Mouse (Mus musculus): ENCODE data around the gene Txnrd3.

The Txnrd3 gene

GRCm38 (mm10) chr6:89651770-89652169 is 8.0 kb downstream of the Txnrd3 start:
- DNase-seq (ENCODE audit: extremely low read depth, low read depth, low spot score), result no peak

GRCm38 (mm10) chr6:89655011-89655410 is 11.2 kb downstream of the Txnrd3 start:
- DNase-seq (ENCODE audit: extremely low read depth, low read depth, low spot score), result no peak

- DNase-seq (ENCODE audit: extremely low read depth, low read depth, low spot score), result no peak
These were observed 14.6 kb downstream of the Txnrd3 start for GRCm38 (mm10) chr6:89658342-89658741.

GRCm38 (mm10) chr6:89658931-89659330 is 15.1 kb downstream of the Txnrd3 start:
- DNase-seq (ENCODE audit: extremely low read depth, low read depth, low spot score), result no peak

- DNase-seq (ENCODE audit: extremely low read depth, low read depth, low spot score), result no peak
These were observed 16.1 kb downstream of the Txnrd3 start for GRCm38 (mm10) chr6:89659692-89660423.

- no peak for DNase-seq (ENCODE audit: extremely low read depth, low read depth, low spot score)
These were observed 16.7 kb downstream of the Txnrd3 start for GRCm38 (mm10) chr6:89660490-89660889.

GRCm38 (mm10) chr6:89662521-89662920 is 18.7 kb downstream of the Txnrd3 start:
- DNase-seq (ENCODE audit: extremely low read depth, low read depth, low spot score), result no peak

GRCm38 (mm10) chr6:89665155-89665554 is 21.4 kb downstream of the Txnrd3 start:
- no peak for DNase-seq (ENCODE audit: extremely low read depth, low read depth, low spot score)

GRCm38 (mm10) chr6:89665667-89666066 is 21.9 kb downstream of the Txnrd3 start:
- no peak for DNase-seq (ENCODE audit: extremely low read depth, low read depth, low spot score)

GRCm38 (mm10) chr6:89666976-89667375 is 23.2 kb downstream of the Txnrd3 start:
- no peak for DNase-seq (ENCODE audit: extremely low read depth, low read depth, low spot score)

GRCm38 (mm10) chr6:89669556-89669955 is 25.8 kb downstream of the Txnrd3 start:
- DNase-seq (ENCODE audit: extremely low read depth, low read depth, low spot score), result no peak

- DNase-seq (ENCODE audit: extremely low read depth, low read depth, low spot score), result no peak
These were observed 27.6 kb downstream of the Txnrd3 start for GRCm38 (mm10) chr6:89671431-89671830.

GRCm38 (mm10) chr6:89672641-89673040 is 28.9 kb downstream of the Txnrd3 start:
- no peak for DNase-seq (ENCODE audit: extremely low read depth, low read depth, low spot score)

GRCm38 (mm10) chr6:89673135-89673780 is 29.5 kb downstream of the Txnrd3 start:
- no peak for DNase-seq (ENCODE audit: extremely low read depth, low read depth, low spot score)

GRCm38 (mm10) chr6:89678522-89678921 is 34.7 kb downstream of the Txnrd3 start:
- DNase-seq (ENCODE audit: extremely low read depth, low read depth, low spot score), result no peak

- DNase-seq (ENCODE audit: extremely low read depth, low read depth, low spot score), result no peak
These were observed 35.6 kb downstream of the Txnrd3 start for GRCm38 (mm10) chr6:89679291-89679835.

GRCm38 (mm10) chr6:89680155-89680554 is 36.4 kb downstream of the Txnrd3 start:
- DNase-seq (ENCODE audit: extremely low read depth, low read depth, low spot score), result no peak

- no peak for DNase-seq (ENCODE audit: extremely low read depth, low read depth, low spot score)
These were observed 40.4 kb downstream of the Txnrd3 start for GRCm38 (mm10) chr6:89684231-89684630.

GRCm38 (mm10) chr6:89687100-89687499 is 43.3 kb downstream of the Txnrd3 start:
- DNase-seq (ENCODE audit: extremely low read depth, low read depth, low spot score), result no peak

GRCm38 (mm10) chr6:89706624-89707023 is 62.8 kb downstream of the Txnrd3 start:
- DNase-seq (ENCODE audit: extremely low read depth, low read depth, low spot score), result no peak

- no peak for DNase-seq (ENCODE audit: extremely low read depth, low read depth, low spot score)
These were observed 63.5 kb downstream of the Txnrd3 start, which contains the start of gene Vmn1r40 for GRCm38 (mm10) chr6:89707240-89707639. TSS of gene Vmn1r40 (plus strand) at chr6:89707540.

GRCm38 (mm10) chr6:89718051-89718450 is 74.3 kb downstream of the Txnrd3 start:
- DNase-seq (ENCODE audit: extremely low read depth, low read depth, low spot score), result no peak
